Mouse (Mus musculus) megakaryocyte progenitor cell, adult 5-6 weeks (primary cell): ENCODE data around the gene Pef1. TPM values are rescaled to one million over a fixed set of nuclear protein-coding genes. Genes with fewer than 3 reads are reported as not detected.

ENCODE experiments used
- ATAC-seq: replicated peaks from 2 replicates; pipeline ENCODE4 v1.8.0; 2016; ENCODE audit warnings: mild to moderate bottlenecking, moderate TSS enrichment, inconsistent platforms; ENCODE audit not compliant: poor library complexity
- total RNA-seq, 2 experiments: library from RNA; stranded (forward) in 1 of 2; stranded (reverse) in 1 of 2; fragments of 157-497, 149-512 nt in 1 of 2; fragments of 200-1000 nt in 1 of 2; gene quantifications; 2 replicates each; pipeline versions ENCODE4 v1.2.3 to v1.2.4; 2015 to 2017

Pef1 gene
- total RNA-seq, 2 experiments from 2014 or later = 15.5 to 51.8 TPM

GRCm38 (mm10) chr4:130173060-130173822 is 70.9 kb downstream of the Pef1 start:
- ATAC-seq = peak; percentile 65

DNA sequence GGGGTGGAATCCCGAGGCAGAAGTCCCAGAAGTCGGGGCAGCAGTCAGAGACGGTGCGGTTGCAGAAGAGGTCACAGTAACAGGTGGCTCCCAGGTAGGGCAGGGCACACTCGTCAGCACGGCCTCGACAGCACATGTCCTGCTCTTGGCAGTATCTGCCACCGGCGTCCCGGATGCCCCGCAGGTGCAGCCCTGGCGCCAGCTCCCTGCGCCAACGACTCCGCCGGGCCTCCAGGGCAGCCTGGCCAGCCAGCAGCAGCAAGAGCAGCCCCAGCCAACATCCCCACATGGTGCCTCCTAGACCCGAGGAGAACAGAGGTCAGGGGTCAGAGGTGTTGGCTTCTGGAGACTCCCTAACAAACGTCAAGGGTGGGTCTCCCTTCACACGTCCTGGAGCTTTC is 71.6 kb downstream of the Pef1 start:
- ATAC-seq = no peak

- peak; percentile 74 for ATAC-seq
Measured at GRCm38 (mm10) chr4:130174335-130175031, 72.1 kb downstream of the Pef1 start.

GRCm38 (mm10) chr4:130175072-130175711 is 72.8 kb downstream of the Pef1 start, which contains the start of gene Tinagl1:
Gene Tinagl1, minus strand, starts transcription at chr4:130175122.
- ATAC-seq = peak; percentile 42

DNA sequence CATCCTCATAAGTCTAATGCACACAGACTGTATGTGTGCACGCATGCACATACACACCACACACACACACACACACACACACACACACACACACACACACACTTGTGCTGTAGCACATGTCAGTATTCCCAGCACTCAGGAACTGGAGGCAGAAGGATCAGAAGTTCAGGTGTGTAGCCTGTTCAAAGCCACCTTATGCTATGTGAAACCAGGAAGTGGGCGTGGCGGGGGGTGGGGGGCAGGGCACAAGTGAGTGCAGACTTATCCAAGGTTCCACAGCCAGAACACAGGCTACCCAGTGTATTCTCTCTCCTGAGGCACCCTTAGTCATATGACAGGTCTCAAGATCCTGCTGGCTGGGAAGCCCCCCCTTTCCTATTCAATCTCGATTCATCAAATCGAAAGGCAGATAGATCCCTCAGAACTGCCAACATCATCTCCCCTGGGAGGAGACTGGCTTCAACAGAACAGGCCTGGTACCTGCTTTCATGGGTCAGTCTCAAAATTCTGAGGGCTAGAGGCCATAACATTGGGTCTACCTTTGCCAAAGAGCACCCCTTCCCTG is 73.9 kb downstream of the Pef1 start:
- ATAC-seq = no peak

GRCm38 (mm10) chr4:130177087-130177486 is 74.7 kb downstream of the Pef1 start:
- ATAC-seq = peak; percentile 15; the same call in 1 of the 2 replicates

DNA sequence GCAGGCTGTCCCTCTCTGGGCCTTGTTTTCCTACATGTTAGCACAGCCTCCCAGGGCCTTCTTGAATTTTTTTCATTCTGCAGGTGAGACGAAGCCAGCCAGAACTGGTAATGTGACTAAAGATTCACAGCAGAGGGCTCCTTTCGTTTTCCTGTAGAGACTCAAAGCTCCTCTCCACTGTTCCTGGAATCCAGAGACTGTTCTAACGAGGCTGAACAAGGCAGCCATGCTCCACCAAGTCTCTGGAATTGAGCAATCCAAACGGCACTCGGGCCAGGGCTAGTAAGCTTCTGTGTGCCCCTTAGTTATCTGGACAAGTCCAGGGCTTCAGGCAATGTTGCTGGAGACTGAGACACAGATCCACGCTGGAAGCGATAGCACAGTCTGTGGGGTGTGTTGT is 75.2 kb downstream of the Pef1 start:
- no peak for ATAC-seq

Other genes starting within 250 kb of the Pef1 start
- gene Spocd1, start 173.3 kb upstream of the Pef1 start, total RNA-seq (2015) = 0.05 and 0.49 TPM in 2 replicates
- gene Spocd1, start 173.3 kb upstream of the Pef1 start, total RNA-seq (2017) = 0.04 and 0.81 TPM in 2 replicates
- not detected in 2 replicates for gene Adgrb2, start 117.7 kb upstream of the Pef1 start, total RNA-seq (2015)
- 0.41 TPM in 1 of 2 replicates, not detected in the other for gene Adgrb2, start 117.7 kb upstream of the Pef1 start, total RNA-seq (2017)
- 0.24 and 1.1 TPM in 2 replicates for gene Col16a1, start 54.7 kb upstream of the Pef1 start, total RNA-seq (2015)
- gene Col16a1, start 54.7 kb upstream of the Pef1 start, total RNA-seq (2017) = 0.17 and 0.84 TPM in 2 replicates
- gene Hcrtr1, start 36.8 kb downstream of the Pef1 start, total RNA-seq (2015) = not detected in 2 replicates
- gene Hcrtr1, start 36.8 kb downstream of the Pef1 start, total RNA-seq (2017) = not detected in 2 replicates
- gene Tinagl1, start 72.6 kb downstream of the Pef1 start, total RNA-seq (2015) = 1.5 and 3.1 TPM in 2 replicates
- 1.6 and 2.3 TPM in 2 replicates for gene Tinagl1, start 72.6 kb downstream of the Pef1 start, total RNA-seq (2017)
- not detected in 2 replicates for gene Gm853, start 119.8 kb downstream of the Pef1 start, total RNA-seq (2015)
- gene Gm853, start 119.8 kb downstream of the Pef1 start, total RNA-seq (2017) = not detected in 2 replicates
- 0.07 TPM in 1 of 2 replicates, not detected in the other for gene Serinc2, start 176.6 kb downstream of the Pef1 start, total RNA-seq (2015)
- gene Serinc2, start 176.6 kb downstream of the Pef1 start, total RNA-seq (2017) = not detected in 2 replicates
- not detected in 2 replicates for gene Fabp3, start 206.0 kb downstream of the Pef1 start, total RNA-seq (2015)
- gene Fabp3, start 206.0 kb downstream of the Pef1 start, total RNA-seq (2017) = not detected in 2 replicates
- not detected in 2 replicates for gene Gm10570, start 206.1 kb downstream of the Pef1 start, total RNA-seq (2015)
- gene Gm10570, start 206.1 kb downstream of the Pef1 start, total RNA-seq (2017) = not detected in 2 replicates